In the genomic region with DNA sequence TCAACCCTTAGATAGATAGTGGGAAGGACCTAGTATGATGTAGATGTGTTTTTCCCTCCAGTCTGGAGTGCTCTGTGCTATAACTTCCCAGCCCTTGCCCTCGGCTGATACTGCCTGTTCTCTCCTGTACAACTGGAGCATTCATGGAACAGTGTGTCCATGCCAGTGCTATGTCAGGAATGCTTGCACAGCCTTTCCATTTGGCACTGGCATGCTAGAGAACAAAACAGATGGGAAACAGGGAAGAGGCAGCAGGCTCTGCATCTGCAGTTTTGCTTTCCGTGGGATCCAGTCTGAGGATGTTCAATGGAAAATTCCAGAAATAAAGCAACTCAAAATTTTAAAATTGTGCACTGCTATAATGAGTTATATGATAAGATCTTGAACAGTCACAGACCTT, we compare ENCODE assay signal across 10 mouse cellular contexts. TPM values are rescaled to one million over a fixed set of nuclear protein-coding genes. Genes with fewer than 3 reads are reported as not detected.
DNase-seq lines count a peak whose midpoint lies in the region; ATAC-seq lines count a peak whose summit lies in the region.
"Had no signal": no experiment of that assay in that cellular context is flagged by ENCODE, and none has a peak within 500 bp of the region (broad histone marks: within the 10 kb centered on the region; RNA-seq: fewer than 3 reads in every experiment).

No protein-coding gene starts in this region.

- no peaks in the 10 kb centered on the region for H3K27me3 ChIP-seq in heart, embryonic 11.5 days (ENCODE audit: control insufficient read depth, insufficient read depth, low read length)
- H3K27me3 ChIP-seq in midbrain, embryonic 15.5 days (replicated peaks): no peaks in the 10 kb centered on the region
- H3K27me3 ChIP-seq: embryonic facial prominence, embryonic 12.5 days; neural tube, embryonic 13.5 days had no signal

- no peak for ATAC-seq in heart, embryonic 11.5 days (replicated peaks; ENCODE audit: insufficient number of reproducible peaks, low FRiP score, low TSS enrichment)
- ATAC-seq in midbrain, embryonic 15.5 days (replicated peaks): no peak

- H3K27ac ChIP-seq in heart, embryonic 11.5 days (ENCODE audit: low read depth, low read length): no peak overlapping the region
- no peak overlapping the region for H3K27ac ChIP-seq in midbrain, embryonic 15.5 days
- H3K27ac ChIP-seq: embryonic facial prominence, embryonic 12.5 days; neural tube, embryonic 13.5 days had no signal

- peaks cover 6% of the 10 kb centered on the region; the same call in 1 of the 2 replicates for H3K36me3 ChIP-seq in heart, embryonic 11.5 days (ENCODE audit: control insufficient read depth, insufficient read depth, low read length)
- H3K36me3 ChIP-seq in midbrain, embryonic 15.5 days (replicated peaks): peaks cover 5% of the 10 kb centered on the region; the same call in 1 of the 2 replicates

- peak; percentile 98 for DNase-seq in heart, adult 11 months
- DNase-seq in frontal cortex, adult 2 months (ENCODE audit: extremely low spot score in 1 of 2, low spot score in 1 of 2): peak; percentile 74 to 80
- DNase-seq in kidney, postnatal 25 days: peak; percentile 13 to 65
- peak; percentile 70 for DNase-seq in lung, postnatal 36 days
- DNase-seq in adrenal gland, postnatal 4 days (ENCODE audit: low spot score in 2 of 2): no peak
- DNase-seq in T-cell, adult 2 months (ENCODE audit: low spot score): no peak

- WGBS in heart, embryonic 11.5 days (ENCODE audit: insufficient replicate concordance): 58% methylated on average over 2 of the region's 2 CpGs
- WGBS in midbrain, embryonic 15.5 days: 91% methylated on average over 2 of the region's 2 CpGs

- H3K9ac ChIP-seq in heart, embryonic 11.5 days (ENCODE audit: low read depth, low read length): no peak overlapping the region
- no peak overlapping the region for H3K9ac ChIP-seq in midbrain, embryonic 15.5 days
- H3K9ac ChIP-seq: embryonic facial prominence, embryonic 12.5 days; neural tube, embryonic 13.5 days had no signal

- no peaks in the 10 kb centered on the region for H3K9me3 ChIP-seq in heart, embryonic 11.5 days (replicated peaks; ENCODE audit: control insufficient read depth, low read length)
- no peaks in the 10 kb centered on the region for H3K9me3 ChIP-seq in midbrain, embryonic 15.5 days
- H3K9me3 ChIP-seq: embryonic facial prominence, embryonic 12.5 days; neural tube, embryonic 13.5 days had no signal

- no peak overlapping the region; the same call in 1 of the 2 replicates for H3K4me2 ChIP-seq in heart, embryonic 11.5 days
- no peak overlapping the region for H3K4me2 ChIP-seq in midbrain, embryonic 15.5 days
- H3K4me2 ChIP-seq: embryonic facial prominence, embryonic 12.5 days; neural tube, embryonic 13.5 days had no signal

- peaks cover 17% of the 10 kb centered on the region; the same call in 1 of the 2 replicates for H3K4me1 ChIP-seq in heart, embryonic 11.5 days (ENCODE audit: control insufficient read depth, insufficient read depth, low read length)
- no peaks in the 10 kb centered on the region for H3K4me1 ChIP-seq in midbrain, embryonic 15.5 days
- H3K4me1 ChIP-seq: embryonic facial prominence, embryonic 12.5 days; neural tube, embryonic 13.5 days had no signal

- no peak overlapping the region for H3K4me3 ChIP-seq in heart, embryonic 11.5 days (ENCODE audit: low read depth, low read length)
- H3K4me3 ChIP-seq in midbrain, embryonic 15.5 days: no peak overlapping the region
- H3K4me3 ChIP-seq: embryonic facial prominence, embryonic 12.5 days; neural tube, embryonic 13.5 days had no signal

RNA-seq across cellular contexts. Expression of a gene that starts 33.5 kb away (rescaled TPM):
- polyA plus RNA-seq in heart, embryonic 11.5 days (2014; fragmentation: Nextera tagmentation; extraction: Ambion mirVana): 25.6 and 31.0 TPM in 2 replicates
- polyA plus RNA-seq in frontal cortex, adult 2 months (2012; rRNA removed): 153 and 160 TPM in 2 replicates
- 57.6 and 60.0 TPM in 2 replicates for polyA plus RNA-seq in midbrain, embryonic 15.5 days (2015; fragmentation: Nextera tagmentation; extraction: Ambion mirVana)
- 10 to 100 TPM; 96.7 to 97.2 TPM for total RNA-seq in adrenal gland, postnatal 4 days (2021)

RNA-seq across cellular contexts. Expression of a gene that starts 49.5 kb away (rescaled TPM):
- 0.37 and 0.51 TPM in 2 replicates for polyA plus RNA-seq in heart, embryonic 11.5 days (2014; fragmentation: Nextera tagmentation; extraction: Ambion mirVana)
- polyA plus RNA-seq in frontal cortex, adult 2 months (2012; rRNA removed): 57.6 and 68.4 TPM in 2 replicates
- polyA plus RNA-seq in midbrain, embryonic 15.5 days (2015; fragmentation: Nextera tagmentation; extraction: Ambion mirVana): 13.2 and 14.5 TPM in 2 replicates
- 1 to 10 TPM; 1.5 to 1.9 TPM for total RNA-seq in adrenal gland, postnatal 4 days (2021)

Comparison
In these comparisons a context has a peak if more than half of its experiments do, and no peak if none do; other contexts are left out.
1. DNase-seq: peak in heart, adult 11 months (single experiment), frontal cortex, adult 2 months (2 of 2), kidney, postnatal 25 days (2 of 2) and lung, postnatal 36 days (single experiment); none in adrenal gland, postnatal 4 days (0 of 2) and T-cell, adult 2 months (single experiment).